Mouse (Mus musculus) thymus, postnatal 14 days (tissue): Measurements from ENCODE around the gene Duox2.
A peak's percentile ranks its signal among the peaks of the same experiment; 100 is the strongest.

Experiments
- DNase-seq: peaks from one replicate; pipeline ENCODE4 v3.0.0; 2021

Gene Duox2

GRCm38 (mm10) chr2:122236321-122236720 is 61.9 kb downstream of the Duox2 start:
- no peak for DNase-seq

- no peak for DNase-seq
Observed at GRCm38 (mm10) chr2:122235425-122235824, 62.8 kb downstream of the Duox2 start.

GRCm38 (mm10) chr2:122234611-122235288 is 63.5 kb downstream of the Duox2 start, which contains the start of gene Sord:
Gene Sord (plus strand): TSS chr2:122234749.
- DNase-seq, result peak; percentile 91

GRCm38 (mm10) chr2:122233759-122234557 is 64.3 kb downstream of the Duox2 start:
- DNase-seq, result peak; percentile 13

GRCm38 (mm10) chr2:122233341-122233740 is 64.9 kb downstream of the Duox2 start:
- no peak for DNase-seq

- no peak for DNase-seq
Observed at GRCm38 (mm10) chr2:122231616-122232015, 66.6 kb downstream of the Duox2 start.

GRCm38 (mm10) chr2:122230395-122230794 is 67.9 kb downstream of the Duox2 start:
- no peak for DNase-seq
